Mouse (Mus musculus): ENCODE results near the gene Ruvbl1. TPM values are rescaled to one million over a fixed set of nuclear protein-coding genes. Genes with fewer than 3 reads are reported as not detected.

Ruvbl1 gene
- total and polyA plus RNA-seq, 3 experiments = 156 to 169 (median 159) TPM

GRCm38 (mm10) chr6:88524056-88524455 lies 58.8 kb downstream of the Ruvbl1 start:
- TF ChIP-seq POLR2AphosphoS2 (IDR thresholded peaks at IDR 0.05; ENCODE audit: low read depth, low read length) = no peak
- no peak for TF ChIP-seq CHD2 (IDR thresholded peaks at IDR 0.05; ENCODE audit: low read length)
- TF ChIP-seq ZNF384 (IDR thresholded peaks at IDR 0.05; ENCODE audit: low read depth, low read length) = no peak
- TF ChIP-seq CTCF (conservative IDR thresholded peaks at IDR 0.05 in 1 of 2, IDR thresholded peaks at IDR 0.05 in 1 of 2; ENCODE audit: low read depth in 2 of 2, low read length in 2 of 2) = no peak
- no peak for TF ChIP-seq IRF4 (IDR thresholded peaks at IDR 0.05; ENCODE audit: low read depth, low read length)
- no peak for TF ChIP-seq POLR2A (IDR thresholded peaks at IDR 0.05; ENCODE audit: low read depth, low read length)
- no peak for TF ChIP-seq MEF2A (IDR thresholded peaks at IDR 0.05; ENCODE audit: borderline replicate concordance, low read depth, low read length)
- no peak for TF ChIP-seq ETS1 (conservative IDR thresholded peaks at IDR 0.05; ENCODE audit: low read depth, low read length)
- no peak for TF ChIP-seq EP300 (IDR thresholded peaks at IDR 0.05; ENCODE audit: low read length)
- no peak for TF ChIP-seq ZC3H11A (IDR thresholded peaks at IDR 0.05; ENCODE audit: low read depth, low read length)
- no peak for TF ChIP-seq CHD1 (IDR thresholded peaks at IDR 0.05; ENCODE audit: low read depth, low read length)
- no peak for TF ChIP-seq NRF1 (IDR thresholded peaks at IDR 0.05; ENCODE audit: low read depth, low read length)
- no peak for TF ChIP-seq USF2 (conservative IDR thresholded peaks at IDR 0.05; ENCODE audit: low read depth, low read length)
- no peak for TF ChIP-seq SMC3 (IDR thresholded peaks at IDR 0.05; ENCODE audit: low read depth, low read length)
- no peak for TF ChIP-seq MAFK (IDR thresholded peaks at IDR 0.05; ENCODE audit: insufficient replicate concordance, low read length)
- TF ChIP-seq GABPA (IDR thresholded peaks at IDR 0.05; ENCODE audit: insufficient replicate concordance, low read depth, low read length) = no peak
- TF ChIP-seq NELFE (IDR thresholded peaks at IDR 0.05; ENCODE audit: low read depth, low read length) = no peak
- TF ChIP-seq BHLHE40 (IDR thresholded peaks at IDR 0.05; ENCODE audit: low read depth, low read length) = no peak
- TF ChIP-seq USF1 (IDR thresholded peaks at IDR 0.05; ENCODE audit: low read depth, low read length) = no peak

GRCm38 (mm10) chr6:88530306-88530705 lies 65.1 kb downstream of the Ruvbl1 start:
- Histone ChIP-seq H3K27ac (ENCODE audit: insufficient read depth, low read depth) (no peak overlapping the region), H3K79me2 (replicated peaks; ENCODE audit: control insufficient read depth, extremely low read depth, insufficient read depth, poor library complexity, severe bottlenecking) (no peaks in the 10 kb centered on the region), H3K9ac (ENCODE audit: insufficient read depth, low read depth) (no peak overlapping the region), H3K36me3 (replicated peaks in 1 of 2; ENCODE audit: control insufficient read depth in 1 of 2, insufficient read depth in 1 of 2, low read length in 1 of 2) (no peaks in the 10 kb centered on the region), H3K4me1 (ENCODE audit: control insufficient read depth in 1 of 2, insufficient read depth in 2 of 2) (peaks cover 3 to 5% of the 10 kb centered on the region in 2 experiments; a peak in 1 of 4 replicates), H3K9me3 (replicated peaks; ENCODE audit: low read length) (no peaks in the 10 kb centered on the region), H3K27me3 (replicated peaks) (peaks cover 16% of the 10 kb centered on the region), H3K4me3 (replicated peaks in 1 of 3; ENCODE audit: low read depth in 2 of 3, low read length in 2 of 3, poor library complexity in 1 of 3) (no peak overlapping the region), H3K4me2 (ENCODE audit: insufficient read depth, low read depth, poor library complexity, severe bottlenecking) (no peak overlapping the region)
- dilution Hi-C loops (cut with MboI; ENCODE audit: extremely low pct_ligation_motif_present, extremely low pct_unique_long_range_greater_than_20kb, low sequenced_read_pairs) (no loop called here), in situ Hi-C loops (cut with MboI; ENCODE audit: low pct_ligation_motif_present, low pct_unique_long_range_greater_than_20kb, low sequenced_read_pairs) (no loop called here)
- no peak for DNase-seq (ENCODE audit: extremely low read depth)
- TF ChIP-seq MXI1 (IDR thresholded peaks at IDR 0.05; ENCODE audit: low read depth, low read length) (no peak), ETS1 (conservative IDR thresholded peaks at IDR 0.05; ENCODE audit: low read depth, low read length) (no peak), RCOR1 (conservative IDR thresholded peaks at IDR 0.05; ENCODE audit: low read depth, low read length) (no peak), NELFE (IDR thresholded peaks at IDR 0.05; ENCODE audit: low read depth, low read length) (no peak), HCFC1 (IDR thresholded peaks at IDR 0.05; ENCODE audit: low read depth, low read length) (no peak), POLR2A (IDR thresholded peaks at IDR 0.05; ENCODE audit: low read depth, low read length) (no peak), ELF1 (IDR thresholded peaks at IDR 0.05; ENCODE audit: low read depth, low read length) (no peak), ZNF384 (IDR thresholded peaks at IDR 0.05; ENCODE audit: low read depth, low read length) (no peak), ZC3H11A (IDR thresholded peaks at IDR 0.05; ENCODE audit: low read depth, low read length) (no peak), ZKSCAN1 (IDR thresholded peaks at IDR 0.05; ENCODE audit: borderline replicate concordance, low read depth, low read length) (no peak), POLR2AphosphoS2 (IDR thresholded peaks at IDR 0.05; ENCODE audit: low read depth, low read length) (no peak), MYC (IDR thresholded peaks at IDR 0.05; ENCODE audit: low read depth, low read length) (no peak), JUND (conservative IDR thresholded peaks at IDR 0.05; ENCODE audit: low read depth, low read length) (no peak), USF1 (IDR thresholded peaks at IDR 0.05; ENCODE audit: low read depth, low read length) (no peak)

More at GRCm38 (mm10) chr6:88524056-88524455, 58.8 kb downstream of the Ruvbl1 start:
- H3K79me2 ChIP-seq (replicated peaks; ENCODE audit: control insufficient read depth, extremely low read depth, insufficient read depth, poor library complexity, severe bottlenecking) = no peaks in the 10 kb centered on the region
- no peaks in the 10 kb centered on the region for H3K9me3 ChIP-seq (replicated peaks; ENCODE audit: low read length)
- in situ Hi-C loops (cut with MboI; ENCODE audit: low pct_ligation_motif_present, low pct_unique_long_range_greater_than_20kb, low sequenced_read_pairs) = no loop called here
- no peak overlapping the region for H3K9ac ChIP-seq (ENCODE audit: insufficient read depth, low read depth)
- DNase-seq (ENCODE audit: extremely low read depth) = no peak
- H3K4me2 ChIP-seq (ENCODE audit: insufficient read depth, low read depth, poor library complexity, severe bottlenecking) = no peak overlapping the region
- H3K4me3 ChIP-seq (replicated peaks in 1 of 3; ENCODE audit: low read depth in 2 of 3, low read length in 2 of 3, poor library complexity in 1 of 3) = no peak overlapping the region
- H3K4me1 ChIP-seq (ENCODE audit: control insufficient read depth in 1 of 2, insufficient read depth in 2 of 2) = peaks cover 2 to 20% of the 10 kb centered on the region in 2 experiments; a peak in 3 of 4 replicates
- H3K27ac ChIP-seq (ENCODE audit: insufficient read depth, low read depth) = no peak overlapping the region
- no peaks in the 10 kb centered on the region for H3K36me3 ChIP-seq (replicated peaks in 1 of 2; ENCODE audit: control insufficient read depth in 1 of 2, insufficient read depth in 1 of 2, low read length in 1 of 2)
- dilution Hi-C loops (cut with MboI; ENCODE audit: extremely low pct_ligation_motif_present, extremely low pct_unique_long_range_greater_than_20kb, low sequenced_read_pairs) = no loop called here
- no peaks in the 10 kb centered on the region for H3K27me3 ChIP-seq (replicated peaks)
